Mouse (Mus musculus) layer of hippocampus, adult 11-12 months (tissue): ENCODE measurements around the gene Sema6b.
"Not testable (repeated sequence)": the region's sequence is repeated elsewhere in the genome, so short reads cannot be mapped to it uniquely, and the experiment has no call there.

Experiments used
- DNase-seq: peaks from one replicate; pipeline ENCODE4 v3.0.0; 2022; ENCODE audit warnings: low spot score

Sema6b gene

GRCm38 (mm10) chr17:56119431-56119830 is 20.7 kb downstream of the Sema6b start:
- no peak for DNase-seq

DNA sequence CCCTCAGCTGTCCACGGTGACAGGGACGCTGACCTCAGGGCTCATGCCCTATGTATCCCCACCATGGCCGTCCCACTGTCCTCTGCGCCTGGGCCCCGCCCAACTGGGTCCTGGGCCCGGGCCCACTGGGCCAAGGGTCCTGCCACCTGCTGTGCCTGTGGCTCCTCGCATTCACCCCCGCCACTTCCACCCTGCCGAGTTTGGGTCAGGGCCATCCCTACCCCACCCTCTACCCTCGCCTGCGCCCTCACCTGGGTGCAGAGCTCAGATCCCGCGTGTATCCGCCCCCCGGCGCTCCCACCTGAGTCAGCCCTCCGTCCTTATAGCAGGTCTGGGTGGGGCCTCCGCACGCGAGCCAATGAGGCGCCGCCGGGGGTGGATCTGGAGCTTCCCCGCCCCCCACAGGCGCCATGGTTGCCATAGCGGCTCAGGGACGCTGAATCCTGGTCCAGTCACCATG is 22.9 kb downstream of the Sema6b start, which contains the start of gene Plin5:
Gene Plin5 (minus strand): TSS at position 346 of the 460 bp plus-strand sequence.
- peak; percentile 52 for DNase-seq

DNA sequence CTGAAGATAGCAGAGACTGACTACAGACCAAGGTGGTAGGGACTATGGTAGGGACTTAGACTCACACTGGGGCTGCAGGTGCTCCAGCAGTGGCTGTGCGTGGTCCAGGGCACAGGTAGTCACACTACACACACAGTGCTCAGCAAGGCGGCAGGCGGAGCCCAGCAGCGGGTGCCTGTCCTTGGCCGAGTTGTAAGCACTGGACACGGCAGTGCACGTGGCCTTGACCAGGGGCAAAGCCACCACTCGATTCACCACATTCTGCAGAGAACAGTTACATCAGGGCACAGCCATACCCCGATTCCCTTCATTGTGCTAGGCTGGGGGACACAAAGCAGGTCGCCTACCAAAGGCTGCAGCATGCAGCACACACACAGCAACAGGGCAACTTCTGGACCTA is 23.9 kb downstream of the Sema6b start:
- no peak for DNase-seq

DNA sequence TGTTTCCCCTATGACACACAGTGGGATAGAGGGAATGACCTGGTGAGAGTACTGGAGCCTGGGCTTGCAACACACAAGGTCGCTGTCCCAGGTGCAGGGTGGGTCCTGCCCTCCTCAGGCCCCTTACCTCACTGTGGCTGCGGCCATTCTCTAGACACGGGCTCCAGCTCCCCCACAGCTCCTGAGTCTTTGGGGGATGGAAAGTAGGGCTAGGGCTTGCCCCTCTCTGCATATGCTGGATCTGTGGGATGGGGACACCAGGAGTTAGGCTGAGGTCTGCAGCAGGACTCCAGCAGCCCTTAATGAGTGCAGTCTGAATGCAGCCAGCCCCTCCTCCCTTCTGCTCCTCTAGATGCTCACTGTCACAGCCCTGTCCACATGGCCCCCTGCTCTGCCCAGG is 27.4 kb downstream of the Sema6b start:
- DNase-seq = no peak

DNA sequence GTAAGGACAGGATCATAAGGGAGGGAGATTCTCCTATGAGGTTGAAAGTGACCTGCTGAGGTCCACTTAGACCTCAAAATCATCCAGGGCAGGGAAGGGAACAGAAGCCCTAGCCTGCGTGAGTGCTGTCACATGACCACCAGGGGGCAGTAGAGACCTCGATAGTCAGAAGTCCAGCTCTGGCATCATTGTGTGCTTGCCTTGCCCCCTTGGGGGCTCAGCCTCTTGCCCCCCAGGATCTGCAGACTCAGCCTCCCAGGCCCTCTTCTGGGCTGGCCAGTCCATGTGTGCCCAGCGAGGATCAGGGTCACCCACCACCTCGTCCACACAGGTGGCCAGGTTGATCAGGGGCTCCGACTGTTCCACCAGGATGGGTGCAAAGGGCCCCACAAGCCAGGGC is 28.3 kb downstream of the Sema6b start:
- peak; percentile 77 for DNase-seq

- DNase-seq = no peak
Measured at GRCm38 (mm10) chr17:56111021-56111420, 29.1 kb downstream of the Sema6b start.

DNA sequence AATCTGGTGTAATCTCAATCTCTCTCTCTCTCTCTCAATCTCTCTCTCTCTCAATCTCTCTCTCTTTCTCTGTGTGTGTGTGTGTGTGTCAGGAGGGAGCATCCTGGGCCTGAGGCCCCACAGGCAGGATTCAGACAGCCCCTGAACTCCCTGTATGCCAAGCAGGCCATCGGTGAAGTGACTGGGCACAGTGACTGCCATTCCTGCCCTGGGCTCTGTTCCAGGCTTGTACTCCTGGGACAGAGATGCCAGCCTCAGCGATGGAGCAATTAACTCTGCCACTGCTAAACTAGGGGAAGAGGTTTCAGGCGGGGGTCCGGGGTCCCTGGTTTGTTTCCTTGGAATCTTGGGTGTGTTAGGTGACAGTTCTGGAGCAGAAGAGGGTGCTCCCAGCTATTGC is 29.6 kb downstream of the Sema6b start:
- DNase-seq = no peak

DNA sequence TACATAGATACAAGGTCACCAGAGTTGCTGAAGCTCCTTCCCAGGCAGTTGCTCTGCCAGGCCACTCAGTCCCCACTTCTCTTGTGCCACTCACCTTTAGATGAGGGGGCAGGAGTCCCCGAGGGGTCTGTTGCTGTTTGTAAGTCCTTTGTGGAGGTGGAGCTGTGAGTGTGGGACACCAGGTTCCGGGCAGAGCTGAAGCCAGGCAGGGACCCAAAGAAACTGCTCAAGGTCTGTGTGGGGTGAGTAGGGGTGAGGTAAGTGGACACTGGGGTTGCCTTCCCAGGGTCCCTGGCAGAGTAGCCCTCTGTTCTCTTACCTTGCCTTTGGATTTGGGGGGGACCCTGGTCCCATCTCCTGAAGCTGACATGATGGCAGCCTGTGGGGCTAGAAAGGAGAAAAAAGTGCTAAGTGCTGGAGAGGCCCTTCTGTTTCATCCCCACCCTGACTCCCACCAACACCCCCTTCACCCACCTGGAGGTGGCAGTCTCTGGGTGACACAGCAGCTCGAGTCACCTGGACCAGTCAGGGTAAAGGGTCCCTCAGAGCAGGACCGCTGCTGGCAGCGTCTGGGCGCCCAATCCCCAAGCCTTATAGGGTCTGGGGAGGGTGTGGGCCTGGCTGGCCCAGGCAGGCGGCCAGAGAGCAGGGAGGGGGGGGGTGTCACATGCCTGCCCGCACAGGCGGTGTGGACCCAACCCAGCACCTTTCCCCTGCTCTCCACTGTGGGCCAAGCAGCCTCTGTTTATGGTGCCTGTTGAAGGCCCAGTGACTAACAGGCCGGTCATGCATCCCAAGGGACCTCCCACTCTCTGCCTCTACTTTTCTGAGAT is 30.7 kb downstream of the Sema6b start, which contains the start of gene Plin4:
Gene Plin4 (minus strand): TSS at position 585 of the 833 bp plus-strand sequence.
- DNase-seq = no peak

- peak; percentile 83 for DNase-seq
Measured at GRCm38 (mm10) chr17:56108334-56109044, 31.7 kb downstream of the Sema6b start.

DNA sequence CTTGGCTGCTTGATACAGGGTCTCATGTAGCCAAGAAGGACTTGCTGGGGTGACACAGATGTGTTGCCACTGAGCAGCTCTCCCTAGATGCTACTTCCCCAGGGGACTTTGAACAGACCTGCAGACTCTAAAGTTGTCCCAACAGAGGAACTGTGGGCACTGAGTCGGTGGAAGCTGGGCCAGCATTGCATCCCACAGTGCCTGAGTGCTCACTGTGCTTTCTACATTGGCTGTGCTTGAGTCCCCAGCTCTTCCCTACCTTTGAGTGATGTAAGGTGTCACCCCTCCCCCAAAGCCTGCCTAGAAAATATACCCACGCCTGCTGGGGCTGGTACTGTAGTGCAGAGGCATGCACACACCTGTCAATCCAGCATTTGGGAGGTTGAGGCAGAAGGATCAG is 32.4 kb downstream of the Sema6b start:
- DNase-seq = no peak

- no peak for DNase-seq
Measured at GRCm38 (mm10) chr17:56106981-56107380, 33.2 kb downstream of the Sema6b start.

DNA sequence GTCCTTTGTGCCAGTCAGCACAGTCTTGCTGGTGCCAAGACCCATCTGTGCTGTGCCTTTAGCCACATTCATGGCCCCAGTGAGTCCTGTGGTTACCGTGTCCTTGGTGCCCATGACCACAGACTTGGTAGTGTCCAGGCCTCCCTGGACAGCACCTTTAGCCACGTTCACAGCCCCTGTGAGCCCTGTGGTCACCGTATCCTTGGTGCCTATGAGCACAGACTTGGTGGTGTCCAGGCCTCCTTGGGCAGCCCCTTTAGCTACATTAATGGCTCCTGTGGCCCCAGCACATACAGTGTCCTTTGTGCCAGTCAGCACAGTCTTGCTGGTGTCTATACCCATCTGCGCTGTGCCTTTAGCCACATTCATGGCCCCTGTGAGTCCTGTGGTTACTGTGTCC is 33.7 kb downstream of the Sema6b start:
- not testable (repeated sequence) for DNase-seq

- DNase-seq = not testable (repeated sequence)
Measured at GRCm38 (mm10) chr17:56104821-56105220, 35.3 kb downstream of the Sema6b start.

DNA sequence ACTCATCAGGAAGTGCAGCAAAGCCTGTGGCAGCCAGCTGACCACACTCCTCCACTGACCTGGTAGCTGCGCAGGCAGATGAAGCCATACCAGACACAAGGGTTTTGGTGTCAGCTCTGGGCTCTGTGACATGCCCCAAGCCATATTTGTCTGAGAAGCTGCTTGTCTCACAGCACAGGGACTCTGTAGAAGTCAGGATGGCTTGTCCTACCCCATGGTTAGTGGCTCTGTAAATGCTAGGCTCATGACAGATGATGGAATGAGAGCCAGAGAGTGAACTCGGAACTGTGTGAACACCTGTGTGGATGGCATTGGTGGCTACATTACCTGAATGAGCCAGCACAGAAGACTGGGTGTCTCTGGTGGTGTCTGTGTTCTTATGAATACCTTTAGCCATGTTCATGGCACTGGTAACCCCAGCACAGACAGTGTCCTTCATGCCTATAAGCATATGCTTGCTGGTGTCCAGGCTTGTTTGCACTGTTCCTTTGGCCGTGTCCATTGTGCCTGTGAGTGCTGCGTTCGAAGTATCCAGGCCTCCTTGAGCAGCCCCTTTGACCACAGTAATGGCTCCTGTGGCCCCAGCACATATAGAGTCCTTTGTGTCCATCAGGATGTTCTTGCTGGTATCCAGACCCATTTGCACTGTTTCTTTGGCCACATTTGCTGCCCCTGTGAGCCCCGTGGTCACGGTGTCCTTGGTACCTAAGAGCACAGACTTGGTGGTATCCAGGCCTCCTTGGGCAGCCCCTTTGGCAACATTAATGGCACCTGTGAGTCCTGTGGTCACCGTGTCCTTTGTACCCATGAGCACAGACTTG is 36.5 kb downstream of the Sema6b start:
- DNase-seq = no peak

- DNase-seq = no peak
Measured at GRCm38 (mm10) chr17:56102927-56103326, 37.2 kb downstream of the Sema6b start.

GRCm38 (mm10) chr17:56102158-56102557 is 38.0 kb downstream of the Sema6b start:
- DNase-seq = no peak

DNA sequence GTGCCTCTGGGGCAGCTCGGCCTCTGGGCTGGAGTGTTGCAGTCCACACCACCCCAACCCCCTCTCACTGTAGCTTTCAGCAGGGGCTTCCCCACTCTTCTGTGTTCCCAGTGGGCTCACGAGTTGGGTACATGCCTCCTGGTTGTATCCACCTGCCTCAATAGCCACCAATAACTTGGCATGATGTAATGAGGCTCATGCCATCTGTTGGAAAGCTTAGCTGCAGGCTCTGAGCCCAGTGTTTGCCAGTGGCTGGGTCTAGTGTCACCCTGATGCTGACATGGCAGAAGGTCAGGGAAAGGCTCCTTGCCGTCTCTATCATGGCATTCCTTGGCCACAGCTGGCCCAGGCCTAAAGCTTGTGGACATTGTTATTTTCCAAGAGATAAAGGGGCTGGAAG is 39.3 kb downstream of the Sema6b start:
- DNase-seq = no peak

DNA sequence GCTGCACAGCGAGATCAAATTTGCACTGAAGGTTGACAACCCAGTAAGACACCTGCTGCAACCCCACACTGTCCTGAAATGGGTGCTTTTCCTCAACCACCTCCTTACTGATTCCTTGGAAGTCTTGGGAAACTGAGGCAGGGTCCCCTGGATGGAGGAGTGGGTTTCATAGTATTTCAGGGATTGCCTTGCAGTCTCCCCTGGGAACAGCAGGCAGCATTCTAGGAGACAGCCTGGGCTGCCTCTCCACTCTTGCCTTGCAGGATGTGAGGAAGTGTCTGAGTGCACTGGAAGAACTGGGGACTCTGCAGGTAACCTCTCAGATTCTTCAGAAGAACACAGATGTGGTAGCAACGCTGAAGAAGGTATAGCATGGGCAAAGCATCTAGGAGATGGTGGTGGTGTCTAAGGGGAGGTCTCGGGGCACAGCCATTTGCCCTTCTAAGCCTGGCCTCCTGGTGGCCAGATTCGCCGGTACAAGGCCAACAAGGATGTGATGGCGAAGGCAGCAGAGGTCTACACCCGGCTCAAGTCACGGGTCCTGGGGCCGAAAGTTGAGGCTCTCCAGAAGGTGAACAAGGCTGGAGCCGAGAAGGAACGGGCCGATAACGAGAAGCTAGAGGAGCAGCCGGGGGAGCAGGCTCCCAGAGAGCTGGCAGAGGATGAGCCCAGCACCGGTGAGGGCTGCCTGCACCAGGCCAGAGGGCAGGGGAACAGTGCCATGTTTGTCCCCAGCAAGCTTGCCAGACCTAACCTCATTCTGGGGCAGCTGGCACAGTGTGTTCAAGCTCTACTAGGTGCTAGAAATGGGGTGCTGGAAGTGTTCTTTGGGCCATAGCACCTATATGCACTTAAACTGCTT is 41.2 kb downstream of the Sema6b start:
- no peak for DNase-seq

GRCm38 (mm10) chr17:56098180-56098579 is 42.0 kb downstream of the Sema6b start:
- DNase-seq = no peak

GRCm38 (mm10) chr17:56096883-56097282 is 43.3 kb downstream of the Sema6b start:
- no peak for DNase-seq

DNA sequence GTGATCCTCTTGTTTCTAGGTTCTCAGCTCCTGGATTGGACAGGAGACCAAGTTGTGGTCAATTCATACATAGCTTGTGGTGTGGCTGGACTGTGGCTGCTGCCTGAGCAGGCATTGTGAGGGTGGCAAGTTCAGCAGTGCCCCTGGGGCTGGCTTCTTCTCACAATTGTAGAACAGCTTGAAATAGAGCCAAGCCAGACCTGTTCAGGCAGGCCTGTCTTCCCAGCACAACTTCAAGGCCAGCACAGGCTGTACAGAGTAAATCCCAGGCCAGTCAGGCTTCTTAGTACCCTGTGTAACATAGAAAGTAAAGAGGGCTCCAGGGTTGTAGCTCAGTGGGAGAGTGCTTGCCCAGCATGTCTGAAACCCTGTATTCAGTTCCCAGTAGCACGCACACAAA is 47.3 kb downstream of the Sema6b start:
- no peak for DNase-seq
